Mouse (Mus musculus) liver, postnatal 0 days (tissue): ENCODE measurements at regions not wholly inside any gene's neighbourhood (a gene's known extent, or its start where the extent isn't known, plus 50 kb on each side); places are given as distances from the start of the nearest gene placed in this dataset.

ENCODE experiments used
- CTCF ChIP-seq: sonication (generic); IDR thresholded peaks from 2 replicates; pipeline ENCODE4 v1.5.1; 2016; ENCODE audit warnings: antibody characterized with exemption, low read depth
- EP300 ChIP-seq: IDR thresholded peaks from 2 replicates; pipeline ENCODE4 v1.6.1; 2016; ENCODE audit warnings: antibody characterized with exemption, low read depth, mild to moderate bottlenecking

- TF ChIP-seq CTCF (no peak), EP300 (no peak)
Observed at GRCm38 (mm10) chr12:39873917-39874316, 163.9 kb downstream of the Arl4a start.
